ENCODE assay signal across 15 mouse cellular contexts in the genomic region with DNA sequence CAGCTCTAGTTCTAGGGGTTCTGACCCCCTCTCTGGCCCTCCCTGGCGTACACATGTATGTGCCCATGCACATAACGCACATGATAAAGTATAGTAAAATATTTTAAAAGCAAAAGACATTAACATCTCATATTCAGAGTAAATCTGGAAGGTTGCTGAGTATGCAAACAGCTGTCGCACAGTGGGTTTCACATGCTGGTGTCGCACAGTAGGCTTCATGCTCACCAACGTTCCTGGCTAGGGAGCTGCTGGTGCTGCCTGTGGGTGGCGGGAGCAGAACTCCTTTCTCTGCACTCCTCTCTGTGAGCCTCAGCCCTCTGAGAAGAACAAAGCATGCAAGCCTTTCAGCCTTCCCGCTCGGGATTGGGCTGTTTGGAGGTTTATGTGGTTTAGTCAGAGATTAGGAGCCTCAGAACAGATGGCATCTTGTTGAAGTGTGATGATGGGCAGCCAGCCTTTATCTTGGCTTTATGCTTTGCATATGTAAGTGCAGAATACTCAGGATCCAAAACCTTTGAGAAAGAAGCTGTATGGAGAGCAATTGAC. TPM values are rescaled to one million over a fixed set of nuclear protein-coding genes. Genes with fewer than 3 reads are reported as not detected.
DNase-seq lines count a peak whose midpoint lies in the region; ATAC-seq and TF ChIP-seq lines count a peak whose summit lies in the region.
"Had no signal": no experiment of that assay in that cellular context is flagged by ENCODE, and none has a peak within 500 bp of the region (broad histone marks: within the 10 kb centered on the region; RNA-seq: fewer than 3 reads in every experiment).

No protein-coding gene starts in this region.

- no peaks in the 10 kb centered on the region for H3K9me3 ChIP-seq in forebrain, embryonic 12.5 days
- no peaks in the 10 kb centered on the region for H3K9me3 ChIP-seq in forebrain, embryonic 10.5 days
- no peaks in the 10 kb centered on the region for H3K9me3 ChIP-seq in forebrain, postnatal 0 days (ENCODE audit: low read length)
- H3K9me3 ChIP-seq: embryonic facial prominence, embryonic 10.5 days; hindbrain, embryonic 10.5 days; liver, embryonic 13.5 days had no signal

- peaks cover 5% of the 10 kb centered on the region; the same call in 1 of the 2 replicates for H3K4me1 ChIP-seq in forebrain, embryonic 12.5 days
- no peaks in the 10 kb centered on the region for H3K4me1 ChIP-seq in forebrain, embryonic 10.5 days
- 0 out of 2 replicates have a peak, but pooled peaks cover 4% of the 10 kb centered on the region for H3K4me1 ChIP-seq in forebrain, postnatal 0 days (ENCODE audit: insufficient read depth)
- H3K4me1 ChIP-seq in thymus, adult 2 months (replicated peaks; ENCODE audit: control insufficient read depth, insufficient read depth, low read length) = peaks cover 42% of the 10 kb centered on the region

- DNase-seq in forebrain, embryonic 10.5 days (ENCODE audit: extremely low spot score, low spot score) = no peak
- DNase-seq in left cerebral cortex, adult 18-20 months (ENCODE audit: low spot score in 2 of 2) = peak; percentile 42 to 56
- no peak for DNase-seq in left cerebral cortex, adult 2 months (ENCODE audit: extremely low spot score in 1 of 2, low spot score in 2 of 2)
- DNase-seq in forebrain, postnatal 0 days = peak; percentile 73
- peak; percentile 42 for DNase-seq in right cerebral cortex, postnatal 25 days
- no peak for DNase-seq in adrenal gland, postnatal 25 days
- DNase-seq in thymus, adult 2 months = no peak
- DNase-seq: cerebellum, adult 8-10 months; kidney, adult 11 months; liver, embryonic 13.5 days; lung, postnatal 36 days had no signal

- H3K4me2 ChIP-seq in forebrain, embryonic 12.5 days = no peak overlapping the region
- no peak overlapping the region for H3K4me2 ChIP-seq in forebrain, postnatal 0 days (ENCODE audit: low read depth)
- H3K4me2 ChIP-seq: heart, embryonic 11.5 days; liver, embryonic 13.5 days had no signal

- H3K9ac ChIP-seq in forebrain, embryonic 12.5 days = no peak overlapping the region
- H3K9ac ChIP-seq in forebrain, postnatal 0 days = no peak overlapping the region
- H3K9ac ChIP-seq: liver, embryonic 13.5 days had no signal

- H3K27me3 ChIP-seq in forebrain, embryonic 12.5 days = no peaks in the 10 kb centered on the region
- H3K27me3 ChIP-seq in forebrain, embryonic 10.5 days (ENCODE audit: poor library complexity, severe bottlenecking) = no peaks in the 10 kb centered on the region
- H3K27me3 ChIP-seq in forebrain, postnatal 0 days (ENCODE audit: insufficient read depth, low read length) = no peaks in the 10 kb centered on the region
- H3K27me3 ChIP-seq in thymus, adult 2 months (ENCODE audit: control insufficient read depth, insufficient read depth, low read length) = no peaks in the 10 kb centered on the region
- H3K27me3 ChIP-seq: liver, embryonic 13.5 days had no signal

- H3K4me3 ChIP-seq in forebrain, embryonic 12.5 days (replicated peaks) = no peak overlapping the region
- H3K4me3 ChIP-seq in forebrain, embryonic 10.5 days = no peak overlapping the region
- H3K4me3 ChIP-seq in left cerebral cortex, adult 2 months = no peak overlapping the region
- no peak overlapping the region for H3K4me3 ChIP-seq in forebrain, postnatal 0 days (ENCODE audit: low read depth, low read length)
- H3K4me3 ChIP-seq in thymus, adult 2 months (ENCODE audit: control insufficient read depth, insufficient read depth, low read length) = no peak overlapping the region
- H3K4me3 ChIP-seq: embryonic facial prominence, embryonic 10.5 days; hindbrain, embryonic 10.5 days; liver, embryonic 13.5 days had no signal

- no peak for ATAC-seq in forebrain, embryonic 12.5 days (ENCODE audit: low FRiP score)
- peak; percentile 88 for ATAC-seq in forebrain, postnatal 0 days

- intact Hi-C loops in left cerebral cortex, adult 2 months (cut with DNase I) = no loop called here

- TF ChIP-seq CTCF in left cerebral cortex, adult 2 months (IDR thresholded peaks at IDR 0.05) = no peak
- TF ChIP-seq CTCF in forebrain, postnatal 0 days (IDR thresholded peaks at IDR 0.05; ENCODE audit: low read depth) = no peak
- TF ChIP-seq CTCF in thymus, adult 2 months (IDR thresholded peaks at IDR 0.05; ENCODE audit: borderline replicate concordance, control insufficient read depth, extremely low read depth, insufficient read depth, low read length, poor library complexity) = no peak

- H3K27ac ChIP-seq in forebrain, embryonic 12.5 days = 0 out of 2 replicates have a peak overlapping the region, but pooled peaks have one; percentile 42
- H3K27ac ChIP-seq in forebrain, embryonic 10.5 days = no peak overlapping the region
- no peak overlapping the region for H3K27ac ChIP-seq in left cerebral cortex, adult 2 months
- H3K27ac ChIP-seq in forebrain, postnatal 0 days (ENCODE audit: low read depth, low read length) = peak overlapping the region; percentile 74
- H3K27ac ChIP-seq in thymus, adult 2 months (ENCODE audit: control insufficient read depth, insufficient read depth, low read length) = no peak overlapping the region; the same call in 1 of the 2 replicates
- H3K27ac ChIP-seq: embryonic facial prominence, embryonic 10.5 days; hindbrain, embryonic 10.5 days; liver, embryonic 13.5 days had no signal

- 75% methylated on average over 8 of the region's 8 CpGs for WGBS in forebrain, embryonic 12.5 days
- WGBS in forebrain, embryonic 10.5 days = 88% methylated on average over 8 of the region's 8 CpGs
- WGBS in forebrain, postnatal 0 days = 50% methylated on average over 8 of the region's 8 CpGs
- WGBS in thymus, adult 2 months = 55% methylated on average over 8 of the region's 8 CpGs

- H3K36me3 ChIP-seq in forebrain, embryonic 12.5 days (replicated peaks) = peaks cover 79% of the 10 kb centered on the region
- H3K36me3 ChIP-seq in forebrain, embryonic 10.5 days (replicated peaks) = peaks cover 98% of the 10 kb centered on the region
- H3K36me3 ChIP-seq in forebrain, postnatal 0 days (ENCODE audit: insufficient read depth) = peaks cover 45% of the 10 kb centered on the region
- H3K36me3 ChIP-seq in thymus, adult 2 months (ENCODE audit: control insufficient read depth, insufficient read depth, low read length) = peaks cover 52% of the 10 kb centered on the region

- TF ChIP-seq POLR2A in thymus, adult 2 months (IDR thresholded peaks at IDR 0.05; ENCODE audit: control insufficient read depth, extremely low read depth, insufficient read depth, low read length, poor library complexity) = no peak

RNA-seq across cellular contexts. Expression of a gene that starts 29.0 kb away (rescaled TPM):
- polyA plus RNA-seq in forebrain, embryonic 12.5 days (2016; fragmentation: Nextera tagmentation; extraction: Ambion mirVana) = 118 and 121 TPM in 2 replicates
- polyA plus RNA-seq in forebrain, embryonic 10.5 days (2016; fragmentation: Nextera tagmentation; extraction: Ambion mirVana) = 92.8 and 96.9 TPM in 2 replicates
- total RNA-seq in left cerebral cortex, adult 18-20 months (2021) = 10 to 100 TPM; 92.1 to 93.9 TPM
- total RNA-seq in left cerebral cortex, adult 2 months (2021) = 10 to 100 TPM; 82.0 to 97.8 TPM
- 82.8 and 97.4 TPM in 2 replicates for total RNA-seq in forebrain, postnatal 0 days (2014; rRNA removed)
- 86.3 and 100 TPM in 2 replicates for polyA plus RNA-seq in forebrain, postnatal 0 days (2015; fragmentation: Nextera tagmentation; extraction: Ambion mirVana)
- total RNA-seq in adrenal gland, postnatal 25 days (2021) = 61.7 and 111 TPM in 2 replicates
- 361 and 669 TPM in 2 replicates for polyA plus RNA-seq in thymus, adult 2 months (2012; rRNA removed)

Comparison
In these comparisons a context has a peak if more than half of its experiments do, and no peak if none do; other contexts are left out.
1. H3K27ac ChIP-seq: peak in forebrain, embryonic 12.5 days (single experiment) and forebrain, postnatal 0 days (single experiment); none in forebrain, embryonic 10.5 days (single experiment), left cerebral cortex, adult 2 months (single experiment) and thymus, adult 2 months (single experiment).
2. DNase-seq: peak in left cerebral cortex, adult 18-20 months (2 of 2), forebrain, postnatal 0 days (single experiment) and right cerebral cortex, postnatal 25 days (single experiment); none in forebrain, embryonic 10.5 days (single experiment), left cerebral cortex, adult 2 months (0 of 2), adrenal gland, postnatal 25 days (single experiment) and thymus, adult 2 months (single experiment).